Mouse (Mus musculus) myocyte (in vitro differentiated cells): Measurements from ENCODE around the gene BC049715.

Experiments used
- CEBPB ChIP-seq: IDR thresholded peaks from 2 replicates; pipeline ENCODE4 v1.6.1; 2011; ENCODE audit warnings: mild to moderate bottlenecking, moderate library complexity; ENCODE audit not compliant: poor library complexity, insufficient read depth, severe bottlenecking
- E2F4 ChIP-seq: IDR thresholded peaks from one replicate; pipeline ENCODE4 v1.6.1; 2011; ENCODE audit warnings: mild to moderate bottlenecking, control low read depth, moderate library complexity; ENCODE audit not compliant: insufficient read depth
- MAX ChIP-seq: IDR thresholded peaks from one replicate; pipeline ENCODE4 v1.6.1; 2011; ENCODE audit warnings: low read depth, mild to moderate bottlenecking, control low read depth
- MYOG ChIP-seq, 3 experiments: IDR thresholded peaks; one replicate each; pipeline ENCODE4 v1.6.1; 2011; ENCODE audit warnings: control low read depth in 2 of 3, low read depth in 2 of 3, mild to moderate bottlenecking in 2 of 3; ENCODE audit not compliant: insufficient read length in 2 of 3, control insufficient read depth in 1 of 3, insufficient read depth in 1 of 3
- POLR2A ChIP-seq: IDR thresholded peaks from one replicate; pipeline ENCODE4 v1.6.1; 2011; ENCODE audit warnings: low read depth, mild to moderate bottlenecking, control low read depth, moderate library complexity; ENCODE audit not compliant: insufficient read length
- TCF12 ChIP-seq: IDR thresholded peaks from one replicate; pipeline ENCODE4 v1.6.1; 2011; ENCODE audit warnings: mild to moderate bottlenecking, control low read depth; ENCODE audit not compliant: poor library complexity, insufficient read depth, severe bottlenecking
- USF1 ChIP-seq: IDR thresholded peaks from one replicate; pipeline ENCODE4 v1.6.1; 2011; ENCODE audit warnings: low read depth, mild to moderate bottlenecking, control low read depth, moderate library complexity

DNA sequence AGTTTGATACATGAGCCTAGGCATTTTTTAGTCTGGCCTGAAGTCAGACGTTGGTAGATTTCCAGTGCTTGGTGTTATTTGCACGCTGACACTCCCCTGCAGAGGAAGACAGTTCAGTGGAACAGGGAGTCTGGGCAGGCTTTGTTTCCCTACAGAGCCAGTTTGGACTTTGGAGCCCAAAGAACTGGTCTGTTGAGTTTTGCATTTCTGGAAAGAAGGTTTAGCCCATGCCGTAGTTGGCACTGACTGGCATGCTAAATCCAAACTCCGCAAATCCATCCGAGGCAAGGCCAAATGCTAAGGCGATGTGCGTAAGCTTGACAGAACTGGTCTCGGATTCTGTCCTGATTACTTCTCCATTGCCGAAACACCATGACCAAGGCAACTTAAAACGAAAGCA lies 16.2 kb upstream of the BC049715 start:
- no peak for TF ChIP-seq USF1
- TF ChIP-seq MAX: no peak
- TF ChIP-seq E2F4: no peak
- TF ChIP-seq MYOG (IDR thresholded peaks at IDR 0.05; ENCODE audit: control insufficient read depth in 1 of 3, insufficient read depth in 1 of 3, insufficient read length in 2 of 3, low read depth in 2 of 3): no peak
- TF ChIP-seq POLR2A: no peak
- TF ChIP-seq CEBPB: no peak
- no peak for TF ChIP-seq TCF12
